Mouse (Mus musculus) bone marrow macrophage, adult 2 months (primary cell): ENCODE measurements around the gene Mrps14.

Experiments
- CTCF ChIP-seq: IDR thresholded peaks from 2 replicates; pipeline ENCODE4 v1.5.1; 2012; ENCODE audit warnings: low read depth, mild to moderate bottlenecking, low read length, moderate library complexity
- POLR2A ChIP-seq: IDR thresholded peaks from 2 replicates; pipeline ENCODE4 v1.6.1; 2012; ENCODE audit warnings: mild to moderate bottlenecking, low read depth, low read length, borderline replicate concordance

GRCm38 (mm10) chr1:160217898-160218297 is 22.9 kb downstream of the Mrps14 start:
- no peak for TF ChIP-seq POLR2A
- no peak for TF ChIP-seq CTCF
